In genomic region chr6:63257406-63257845, GRCm38 (mm10) we compare ENCODE assay signal across 9 mouse cellular contexts. TPM values are rescaled to one million over a fixed set of nuclear protein-coding genes. Genes with fewer than 3 reads are reported as not detected.
DNase-seq lines count a peak whose midpoint lies in the region; ATAC-seq and TF ChIP-seq lines count a peak whose summit lies in the region.
"Had no signal": no experiment of that assay in that cellular context is flagged by ENCODE, and none has a peak within 500 bp of the region (broad histone marks: within the 10 kb centered on the region; RNA-seq: fewer than 3 reads in every experiment).

No protein-coding gene starts in this region.

- peak; percentile 70 for ATAC-seq in heart, embryonic 11.5 days (replicated peaks; ENCODE audit: insufficient number of reproducible peaks, low FRiP score, low TSS enrichment)
- ATAC-seq in forebrain, embryonic 14.5 days, result peak; percentile 52
- ATAC-seq in hindbrain, postnatal 0 days, result peak; percentile 72
- ATAC-seq in limb, embryonic 14.5 days (ENCODE audit: low FRiP score, low read depth), result peak; percentile 48; the same call in 1 of the 2 replicates

- H3K9ac ChIP-seq in heart, embryonic 11.5 days (ENCODE audit: low read depth, low read length), result peak overlapping the region; percentile 59
- H3K9ac ChIP-seq in forebrain, embryonic 14.5 days (ENCODE audit: low read length), result peak overlapping the region; percentile 73
- peak overlapping the region; percentile 86 for H3K9ac ChIP-seq in hindbrain, postnatal 0 days (replicated peaks; ENCODE audit: low read length)
- H3K9ac ChIP-seq in limb, embryonic 14.5 days (ENCODE audit: low read depth, low read length, severe bottlenecking), result peak overlapping the region; percentile 60; the same call in 1 of the 2 replicates

- DNase-seq in heart, adult 8-10 months (ENCODE audit: low spot score), result no peak
- DNase-seq in cerebellum, adult 18-20 months, result peak; percentile 73 to 84
- DNase-seq in forebrain, embryonic 14.5 days (ENCODE audit: low spot score), result peak; percentile 53
- peak; percentile 83 for DNase-seq in hindbrain, postnatal 0 days (ENCODE audit: low spot score)
- DNase-seq in limb, embryonic 14.5 days (ENCODE audit: low spot score), result no peak
- DNase-seq in thymus, postnatal 10 days (ENCODE audit: low spot score in 2 of 2), result no peak

- peak overlapping the region; percentile 75 for H3K4me3 ChIP-seq in heart, embryonic 11.5 days (ENCODE audit: low read depth, low read length)
- H3K4me3 ChIP-seq in forebrain, embryonic 14.5 days (ENCODE audit: low read depth, low read length), result peak overlapping the region; percentile 75
- H3K4me3 ChIP-seq in hindbrain, postnatal 0 days (ENCODE audit: low read length), result peak overlapping the region; percentile 90
- H3K4me3 ChIP-seq in limb, embryonic 14.5 days (replicated peaks; ENCODE audit: low read length), result peak overlapping the region; percentile 62
- peak overlapping the region; percentile 55 for H3K4me3 ChIP-seq in olfactory bulb, adult 2 months (ENCODE audit: insufficient read depth, low read depth, low read length)

- peak overlapping the region; percentile 94 for H3K4me2 ChIP-seq in heart, embryonic 11.5 days
- peak overlapping the region; percentile 94 for H3K4me2 ChIP-seq in forebrain, embryonic 14.5 days (ENCODE audit: low read length)
- peak overlapping the region; percentile 64 for H3K4me2 ChIP-seq in hindbrain, postnatal 0 days (ENCODE audit: low read depth, low read length)
- peak overlapping the region; percentile 95 for H3K4me2 ChIP-seq in limb, embryonic 14.5 days (replicated peaks; ENCODE audit: low read depth, low read length, severe bottlenecking)

- no peak for TF ChIP-seq CTCF in hindbrain, postnatal 0 days (IDR thresholded peaks at IDR 0.05; ENCODE audit: low read depth)
- no peak for TF ChIP-seq CTCF in olfactory bulb, adult 2 months (IDR thresholded peaks at IDR 0.05; ENCODE audit: insufficient read depth, low read depth, low read length)

- under 1% methylated on average over 41 of the region's 42 CpGs for WGBS in heart, embryonic 11.5 days (ENCODE audit: insufficient replicate concordance)
- 0% methylated on average over 42 of the region's 42 CpGs for WGBS in forebrain, embryonic 14.5 days
- under 1% methylated on average over 42 of the region's 42 CpGs for WGBS in hindbrain, postnatal 0 days
- under 1% methylated on average over 40 of the region's 42 CpGs for WGBS in limb, embryonic 14.5 days
- WGBS in olfactory bulb, adult 2 months, result under 1% methylated on average over 42 of the region's 42 CpGs

- no peaks in the 10 kb centered on the region for H3K36me3 ChIP-seq in heart, embryonic 11.5 days (ENCODE audit: control insufficient read depth, insufficient read depth, low read length)
- H3K36me3 ChIP-seq in forebrain, embryonic 14.5 days (ENCODE audit: control insufficient read depth, insufficient read depth, low read length), result no peaks in the 10 kb centered on the region
- H3K36me3 ChIP-seq in hindbrain, postnatal 0 days (ENCODE audit: insufficient read depth, low read length), result no peaks in the 10 kb centered on the region
- no peaks in the 10 kb centered on the region for H3K36me3 ChIP-seq in limb, embryonic 14.5 days (ENCODE audit: control insufficient read depth, insufficient read depth, low read length)

- no peak overlapping the region for H3K27ac ChIP-seq in heart, embryonic 11.5 days (ENCODE audit: low read depth, low read length)
- peak overlapping the region; percentile 30; the same call in 1 of the 2 replicates for H3K27ac ChIP-seq in forebrain, embryonic 14.5 days (ENCODE audit: low read depth, low read length)
- peak overlapping the region; percentile 94 for H3K27ac ChIP-seq in hindbrain, postnatal 0 days
- H3K27ac ChIP-seq in limb, embryonic 14.5 days (replicated peaks; ENCODE audit: low read depth, low read length), result no peak overlapping the region
- no peak overlapping the region for H3K27ac ChIP-seq in olfactory bulb, adult 2 months (ENCODE audit: insufficient read depth, low read depth, low read length)

- TF ChIP-seq POLR2A in limb, embryonic 14.5 days (IDR thresholded peaks at IDR 0.05; ENCODE audit: borderline replicate concordance, extremely low read depth, insufficient read depth, insufficient read length), result no peak
- no peak for TF ChIP-seq POLR2A in olfactory bulb, adult 2 months (IDR thresholded peaks at IDR 0.05; ENCODE audit: insufficient read depth, low read depth, low read length)

- H3K27me3 ChIP-seq in heart, embryonic 11.5 days (ENCODE audit: control insufficient read depth, insufficient read depth, low read length), result peaks cover 16% of the 10 kb centered on the region
- peaks cover 3% of the 10 kb centered on the region; the same call in 1 of the 2 replicates for H3K27me3 ChIP-seq in forebrain, embryonic 14.5 days (replicated peaks; ENCODE audit: control insufficient read depth, insufficient read depth, low read length)
- H3K27me3 ChIP-seq in hindbrain, postnatal 0 days (ENCODE audit: insufficient read depth, low read length), result no peaks in the 10 kb centered on the region
- H3K27me3 ChIP-seq in limb, embryonic 14.5 days (ENCODE audit: control insufficient read depth, insufficient read depth, low read length), result peaks cover 52% of the 10 kb centered on the region

- no peaks in the 10 kb centered on the region for H3K9me3 ChIP-seq in heart, embryonic 11.5 days (replicated peaks; ENCODE audit: control insufficient read depth, low read length)
- H3K9me3 ChIP-seq in forebrain, embryonic 14.5 days (replicated peaks; ENCODE audit: control insufficient read depth, low read length), result no peaks in the 10 kb centered on the region
- no peaks in the 10 kb centered on the region for H3K9me3 ChIP-seq in hindbrain, postnatal 0 days (ENCODE audit: low read length)
- no peaks in the 10 kb centered on the region for H3K9me3 ChIP-seq in limb, embryonic 14.5 days (ENCODE audit: control insufficient read depth, low read length)

- no peaks in the 10 kb centered on the region for H3K4me1 ChIP-seq in heart, embryonic 11.5 days (ENCODE audit: control insufficient read depth, insufficient read depth, low read length)
- no peaks in the 10 kb centered on the region for H3K4me1 ChIP-seq in forebrain, embryonic 14.5 days (ENCODE audit: control insufficient read depth, insufficient read depth, low read length)
- H3K4me1 ChIP-seq in hindbrain, postnatal 0 days (ENCODE audit: insufficient read depth, low read length), result no peaks in the 10 kb centered on the region
- H3K4me1 ChIP-seq in limb, embryonic 14.5 days (ENCODE audit: control insufficient read depth, insufficient read depth, low read length), result no peaks in the 10 kb centered on the region
- H3K4me1 ChIP-seq in olfactory bulb, adult 2 months (ENCODE audit: control insufficient read depth, insufficient read depth, low read length), result peaks cover 8% of the 10 kb centered on the region; the same call in 1 of the 2 replicates

RNA-seq across cellular contexts. Expression of gene Grid2, which starts 1.8 kb away (rescaled TPM):
- polyA plus RNA-seq in heart, embryonic 11.5 days (2014; fragmentation: Nextera tagmentation; extraction: Ambion mirVana), result 0.66 and 0.76 TPM in 2 replicates
- total RNA-seq in heart, adult 8-10 months (2022), result under 1 TPM in 3 of 4 experiments, not detected in 1; 0.03 to 0.16 (median 0.09) TPM
- 1.7 and 2.5 TPM in 2 replicates for polyA plus RNA-seq in forebrain, embryonic 14.5 days (2014; fragmentation: Nextera tagmentation; extraction: Ambion mirVana)
- total RNA-seq in hindbrain, postnatal 0 days (2014; rRNA removed), result 51.0 and 52.9 TPM in 2 replicates
- 19.5 and 21.2 TPM in 2 replicates for polyA plus RNA-seq in hindbrain, postnatal 0 days (2015; fragmentation: Nextera tagmentation; extraction: Ambion mirVana)
- polyA plus RNA-seq in limb, embryonic 14.5 days (2012; rRNA removed), result 1.1 and 1.3 TPM in 2 replicates
- polyA plus RNA-seq in limb, embryonic 14.5 days (2014; fragmentation: Nextera tagmentation; extraction: Ambion mirVana), result 1.9 and 2.0 TPM in 2 replicates
- polyA plus RNA-seq in olfactory bulb, adult 2 months (2012; ENCODE audit: insufficient read depth, insufficient read length, low replicate concordance, missing spikeins), result not detected in 2 replicates
- polyA plus RNA-seq: gonadal fat pad, adult 2 months had no signal

Comparison
In these comparisons a context has a peak if more than half of its experiments do, and no peak if none do; other contexts are left out.
1. H3K27ac ChIP-seq: peak in forebrain, embryonic 14.5 days (single experiment) and hindbrain, postnatal 0 days (single experiment); none in heart, embryonic 11.5 days (single experiment), limb, embryonic 14.5 days (single experiment) and olfactory bulb, adult 2 months (single experiment).
2. DNase-seq: peak in cerebellum, adult 18-20 months (2 of 2), forebrain, embryonic 14.5 days (single experiment) and hindbrain, postnatal 0 days (single experiment); none in heart, adult 8-10 months (single experiment), limb, embryonic 14.5 days (single experiment) and thymus, postnatal 10 days (0 of 2).
3. Peak in every context shown above with its lines, with median percentiles within 50 percentile points of each other: ATAC-seq, H3K4me2 ChIP-seq, H3K4me3 ChIP-seq and H3K9ac ChIP-seq.